Mouse (Mus musculus) CH12.LX (cell line): ENCODE measurements at regions not wholly inside any gene's neighbourhood (a gene's known extent, or its start where the extent isn't known, plus 50 kb on each side); places are given as distances from the start of the nearest gene placed in this dataset.

Experiments used
- DNase-seq: peaks from one replicate; pipeline ENCODE4 v3.0.0-alpha.2; 2013; ENCODE audit errors: extremely low read depth
- H3K27ac ChIP-seq: 2 replicates; pipeline ENCODE4 v1.5.1; 2012; ENCODE audit warnings: low read depth, mild to moderate bottlenecking, control low read depth, moderate library complexity; ENCODE audit not compliant: insufficient read depth
- H3K27me3 ChIP-seq: replicated peaks from 2 replicates; pipeline ENCODE3; 2012; ENCODE audit warnings: inconsistent platforms
- H3K36me3 ChIP-seq, 2 experiments: replicated peaks in 1 of 2; 2 replicates each; pipeline versions ENCODE3 to v1.6.1; 2012; ENCODE audit warnings: inconsistent platforms in 1 of 2, low read length in 1 of 2, mild to moderate bottlenecking in 1 of 2, mixed read lengths in 1 of 2, moderate library complexity in 1 of 2; ENCODE audit not compliant: control insufficient read depth in 1 of 2, insufficient read depth in 1 of 2
- H3K4me1 ChIP-seq, 2 experiments: 2 replicates each; pipeline ENCODE4 v1.6.1; 2012; ENCODE audit warnings: inconsistent platforms in 1 of 2, moderate library complexity in 1 of 2; ENCODE audit not compliant: insufficient read depth in 2 of 2, control insufficient read depth in 1 of 2
- H3K4me2 ChIP-seq: 2 replicates; pipeline ENCODE4 v1.6.1; 2012; ENCODE audit warnings: low read depth, mild to moderate bottlenecking, control low read depth; ENCODE audit not compliant: poor library complexity, insufficient read depth, severe bottlenecking
- H3K4me3 ChIP-seq, 3 experiments: fragments of 150-350 bp in 1 of 3; sonication (generic) in 1 of 3; replicated peaks in 1 of 3; 2 replicates each; pipeline versions ENCODE3 to v1.5.1; 2011 to 2012; ENCODE audit warnings: low read depth in 2 of 3, low read length in 2 of 3, mild to moderate bottlenecking in 2 of 3, moderate library complexity in 2 of 3, control low read depth in 1 of 3, improper control_type of control experiment in 1 of 3, inconsistent platforms in 1 of 3, mixed read lengths in 1 of 3; ENCODE audit not compliant: poor library complexity in 1 of 3
- H3K79me2 ChIP-seq: replicated peaks from 2 replicates; pipeline ENCODE4 v1.6.1; 2012; ENCODE audit warnings: mild to moderate bottlenecking, moderate library complexity; ENCODE audit not compliant: control insufficient read depth, poor library complexity, insufficient read depth, severe bottlenecking; ENCODE audit errors: extremely low read depth
- H3K9ac ChIP-seq: 2 replicates; pipeline ENCODE4 v1.6.1; 2012; ENCODE audit warnings: low read depth, mild to moderate bottlenecking, control low read depth, moderate library complexity; ENCODE audit not compliant: insufficient read depth
- H3K9me3 ChIP-seq: replicated peaks from 2 replicates; pipeline ENCODE3; 2012; ENCODE audit warnings: low read length, inconsistent platforms, mixed read lengths
- BHLHE40 ChIP-seq: IDR thresholded peaks from 2 replicates; pipeline ENCODE4 v1.6.1; 2011; ENCODE audit warnings: mild to moderate bottlenecking, low read depth, low read length, improper control_type of control experiment
- CHD1 ChIP-seq: IDR thresholded peaks from 2 replicates; pipeline ENCODE4 v1.6.1; 2012; ENCODE audit warnings: low read depth, low read length, improper control_type of control experiment, inconsistent platforms
- CHD2 ChIP-seq: IDR thresholded peaks from 2 replicates; pipeline ENCODE4 v1.6.1; 2011; ENCODE audit warnings: low read length, improper control_type of control experiment
- CTCF ChIP-seq, 2 experiments: IDR thresholded peaks in 1 of 2; conservative IDR thresholded peaks in 1 of 2; 2 replicates each; pipeline ENCODE4 v1.5.1; 2011 to 2012; ENCODE audit warnings: low read depth in 2 of 2, low read length in 2 of 2, improper control_type of control experiment in 1 of 2, inconsistent platforms in 1 of 2, mild to moderate bottlenecking in 1 of 2, moderate library complexity in 1 of 2
- E2F4 ChIP-seq: IDR thresholded peaks from 2 replicates; pipeline ENCODE4 v1.6.1; 2011; ENCODE audit warnings: low read depth, low read length, improper control_type of control experiment; ENCODE audit not compliant: insufficient replicate concordance
- ELF1 ChIP-seq: IDR thresholded peaks from 2 replicates; pipeline ENCODE4 v1.6.1; 2014; ENCODE audit warnings: low read depth, mild to moderate bottlenecking, inconsistent platforms, low read length, improper control_type of control experiment
- EP300 ChIP-seq: IDR thresholded peaks from 2 replicates; pipeline ENCODE4 v1.6.1; 2011; ENCODE audit warnings: low read length, improper control_type of control experiment
- ETS1 ChIP-seq: conservative IDR thresholded peaks from 2 replicates; pipeline ENCODE4 v1.6.1; 2012; ENCODE audit warnings: low read depth, mild to moderate bottlenecking, inconsistent platforms, low read length, improper control_type of control experiment, moderate library complexity
- GABPA ChIP-seq: IDR thresholded peaks from 2 replicates; pipeline ENCODE4 v1.6.1; 2012; ENCODE audit warnings: low read depth, low read length, improper control_type of control experiment, inconsistent platforms; ENCODE audit not compliant: insufficient replicate concordance
- HCFC1 ChIP-seq: IDR thresholded peaks from 2 replicates; pipeline ENCODE4 v1.6.1; 2012; ENCODE audit warnings: low read depth, mild to moderate bottlenecking, inconsistent platforms, low read length, improper control_type of control experiment
- IRF4 ChIP-seq: IDR thresholded peaks from 2 replicates; pipeline ENCODE4 v1.6.1; 2014; ENCODE audit warnings: low read depth, mild to moderate bottlenecking, inconsistent platforms, low read length, improper control_type of control experiment
- JUN ChIP-seq: IDR thresholded peaks from 2 replicates; pipeline ENCODE4 v1.6.1; 2011; ENCODE audit warnings: low read depth, mild to moderate bottlenecking, low read length, improper control_type of control experiment, moderate library complexity; ENCODE audit not compliant: insufficient read depth
- MAFK ChIP-seq: IDR thresholded peaks from 2 replicates; pipeline ENCODE4 v1.6.1; 2011; ENCODE audit warnings: low read length, improper control_type of control experiment; ENCODE audit not compliant: insufficient replicate concordance
- MAX ChIP-seq: IDR thresholded peaks from 2 replicates; pipeline ENCODE4 v1.6.1; 2011; ENCODE audit warnings: low read length, improper control_type of control experiment
- MAZ ChIP-seq: IDR thresholded peaks from 2 replicates; pipeline ENCODE4 v1.6.1; 2012; ENCODE audit warnings: low read depth, mild to moderate bottlenecking, inconsistent platforms, low read length, improper control_type of control experiment, moderate library complexity
- MEF2A ChIP-seq: IDR thresholded peaks from 2 replicates; pipeline ENCODE4 v1.6.1; 2014; ENCODE audit warnings: low read depth, mild to moderate bottlenecking, inconsistent platforms, low read length, improper control_type of control experiment, borderline replicate concordance
- MXI1 ChIP-seq: IDR thresholded peaks from 2 replicates; pipeline ENCODE4 v1.6.1; 2011; ENCODE audit warnings: mild to moderate bottlenecking, low read depth, low read length, improper control_type of control experiment
- MYC ChIP-seq: IDR thresholded peaks from 2 replicates; pipeline ENCODE4 v1.6.1; 2011; ENCODE audit warnings: low read depth, mild to moderate bottlenecking, improper control_type of control experiment, low read length
- NELFE ChIP-seq: IDR thresholded peaks from 2 replicates; pipeline ENCODE4 v1.6.1; 2011; ENCODE audit warnings: low read depth, low read length, improper control_type of control experiment
- NRF1 ChIP-seq: IDR thresholded peaks from 2 replicates; pipeline ENCODE4 v1.6.1; 2014; ENCODE audit warnings: low read depth, mild to moderate bottlenecking, inconsistent platforms, low read length, improper control_type of control experiment, moderate library complexity
- POLR2A ChIP-seq: IDR thresholded peaks from 2 replicates; pipeline ENCODE4 v1.6.1; 2011; ENCODE audit warnings: low read depth, mild to moderate bottlenecking, improper control_type of control experiment, low read length
- RCOR1 ChIP-seq: conservative IDR thresholded peaks from 2 replicates; pipeline ENCODE4 v1.6.1; 2012; ENCODE audit warnings: low read depth, mild to moderate bottlenecking, inconsistent platforms, low read length, improper control_type of control experiment
- SIN3A ChIP-seq: IDR thresholded peaks from 2 replicates; pipeline ENCODE4 v1.6.1; 2012; ENCODE audit warnings: low read length, improper control_type of control experiment, inconsistent platforms
- SMC3 ChIP-seq: IDR thresholded peaks from 2 replicates; pipeline ENCODE4 v1.6.1; 2011; ENCODE audit warnings: low read depth, low read length, improper control_type of control experiment
- TBP ChIP-seq: conservative IDR thresholded peaks from 2 replicates; pipeline ENCODE4 v1.6.1; 2011; ENCODE audit warnings: low read depth, low read length, improper control_type of control experiment
- TCF12 ChIP-seq: IDR thresholded peaks from 2 replicates; pipeline ENCODE4 v1.6.1; 2014; ENCODE audit warnings: low read depth, mild to moderate bottlenecking, inconsistent platforms, low read length, improper control_type of control experiment
- USF1 ChIP-seq: IDR thresholded peaks from 2 replicates; pipeline ENCODE4 v1.6.1; 2014; ENCODE audit warnings: low read depth, mild to moderate bottlenecking, inconsistent platforms, low read length, improper control_type of control experiment
- USF2 ChIP-seq: conservative IDR thresholded peaks from 2 replicates; pipeline ENCODE4 v1.6.1; 2011; ENCODE audit warnings: low read depth, low read length, improper control_type of control experiment
- ZMIZ1 ChIP-seq: IDR thresholded peaks from 2 replicates; pipeline ENCODE4 v1.6.1; 2012; ENCODE audit warnings: low read depth, mild to moderate bottlenecking, inconsistent platforms, low read length, improper control_type of control experiment
- ZNF384 ChIP-seq: IDR thresholded peaks from 2 replicates; pipeline ENCODE4 v1.6.1; 2012; ENCODE audit warnings: low read depth, low read length, improper control_type of control experiment, inconsistent platforms
- dilution Hi-C: fragments of 300-500 bp; cut with MboI; formaldehyde crosslinking; loops from 2 replicates; pipeline ENCODE4 v1.14.3; 2020; ENCODE audit warnings: low sequenced_read_pairs; ENCODE audit not compliant: extremely low pct_unique_long_range_greater_than_20kb, extremely low pct_ligation_motif_present
- in situ Hi-C: fragments of 300-500 bp; cut with MboI; formaldehyde crosslinking; loops from 3 replicates; pipeline ENCODE4 v1.14.3; 2019; ENCODE audit warnings: low sequenced_read_pairs, low pct_ligation_motif_present, low pct_unique_long_range_greater_than_20kb, mixed read lengths

DNA sequence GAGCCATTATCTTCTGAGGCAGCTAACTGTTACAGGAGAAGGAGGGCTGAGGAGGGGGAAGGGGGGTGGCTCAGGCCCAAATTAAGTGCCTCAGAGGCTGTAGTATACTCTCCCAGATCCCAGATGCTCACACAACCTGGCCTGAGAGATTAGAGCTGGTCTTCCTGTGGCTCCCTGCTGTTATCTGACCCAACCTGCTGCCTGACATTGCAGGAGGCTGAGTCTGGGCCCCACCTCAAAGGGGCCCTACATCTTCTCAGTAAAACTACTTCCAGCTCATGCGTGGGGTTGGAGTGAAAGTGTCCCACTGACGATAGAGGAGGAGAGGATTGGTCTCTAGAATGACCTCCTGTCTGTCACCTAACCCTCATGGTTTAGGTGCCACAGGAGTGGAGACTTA lies 64.0 kb upstream of the Lmo2 start:
- TF ChIP-seq TCF12 (peak; percentile 22; the same call in 1 of the 2 replicates), ELF1 (no peak), TBP (no peak), SMC3 (no peak), USF1 (no peak), NELFE (no peak), MAX (peak; percentile 57), IRF4 (0 out of 2 replicates have a peak, but pooled peaks have one; percentile 46), USF2 (no peak), ZNF384 (no peak), EP300 (no peak), RCOR1 (0 out of 2 replicates have a peak, but pooled peaks have one; percentile 28), ETS1 (0 out of 2 replicates have a peak, but pooled peaks have one; percentile 26), POLR2A (peak; percentile 26; the same call in 1 of the 2 replicates), CHD1 (0 out of 2 replicates have a peak, but pooled peaks have one; percentile 40)
- no peaks in the 10 kb centered on the region for H3K36me3 ChIP-seq
- H3K9me3 ChIP-seq, result no peaks in the 10 kb centered on the region
- peak overlapping the region in 1 of 3 experiments; percentile 10 for H3K4me3 ChIP-seq
- no peak for DNase-seq
- peak overlapping the region; percentile 92 for H3K4me2 ChIP-seq
- H3K27me3 ChIP-seq, result no peaks in the 10 kb centered on the region
- H3K79me2 ChIP-seq, result no peaks in the 10 kb centered on the region
- H3K4me1 ChIP-seq, result peaks cover 48 to 81% of the 10 kb centered on the region in 2 experiments
- H3K27ac ChIP-seq, result peak overlapping the region; percentile 100
- dilution Hi-C loops (no loop called here), in situ Hi-C loops (no loop called here)
- peak overlapping the region; percentile 72 for H3K9ac ChIP-seq

DNA sequence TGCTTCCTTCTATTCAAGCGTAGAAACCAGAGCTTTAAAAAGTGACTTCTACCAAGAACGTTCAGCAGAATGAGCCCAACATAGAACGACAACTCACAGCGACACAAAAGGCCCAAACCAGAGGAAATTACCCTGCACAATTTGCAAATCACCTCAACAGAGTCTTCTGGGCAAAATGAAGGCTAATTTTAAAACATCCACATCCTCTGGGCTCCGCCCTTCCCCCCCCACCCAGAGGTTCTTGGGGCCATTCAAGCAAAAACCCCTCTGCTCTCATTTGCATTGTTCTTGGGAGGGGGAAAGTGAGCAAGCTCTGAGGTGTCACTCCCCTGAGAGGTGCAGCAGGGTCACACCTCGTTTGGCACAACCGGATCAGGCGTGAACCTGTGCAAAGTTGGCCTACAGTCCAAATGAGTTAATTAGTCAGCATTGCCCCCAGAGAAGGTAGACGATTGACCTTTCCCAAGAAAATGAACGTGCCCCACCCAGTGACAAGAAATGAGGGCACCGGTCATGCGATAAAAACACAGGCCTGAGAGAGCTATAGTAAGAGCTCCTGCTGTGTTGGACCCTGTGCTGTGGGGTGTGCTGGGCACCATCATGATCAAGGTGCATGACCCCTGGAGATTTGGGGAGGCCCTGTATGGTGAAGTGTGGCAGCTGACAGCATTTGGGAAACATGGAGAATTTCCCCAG lies 62.7 kb upstream of the Lmo2 start:
- H3K27me3 ChIP-seq, result no peaks in the 10 kb centered on the region
- dilution Hi-C loops, result no loop called here
- H3K27ac ChIP-seq, result peak overlapping the region; percentile 100
- peak overlapping the region in 2 of 3 experiments; percentile 11 to 22 for H3K4me3 ChIP-seq
- H3K9me3 ChIP-seq, result no peaks in the 10 kb centered on the region
- H3K4me2 ChIP-seq, result peak overlapping the region; percentile 92
- in situ Hi-C loops, result loop anchor here (5.0 kb wide), 1 partner anchor 87 kb away; no protein-coding TSS in a partner anchor
- no peaks in the 10 kb centered on the region for H3K79me2 ChIP-seq
- no peaks in the 10 kb centered on the region for H3K36me3 ChIP-seq
- H3K9ac ChIP-seq, result peak overlapping the region; percentile 72; the same call in 1 of the 2 replicates
- peaks cover 46 to 77% of the 10 kb centered on the region in 2 experiments for H3K4me1 ChIP-seq
- peak; percentile 99 for DNase-seq
- TF ChIP-seq BHLHE40, result peak; percentile 98
- TF ChIP-seq TBP, result peak; percentile 93
- TF ChIP-seq CHD1, result no peak
- peak; percentile 93; the same call in 1 of the 2 replicates for TF ChIP-seq SIN3A
- 0 out of 2 replicates have a peak, but pooled peaks have one; percentile 40 for TF ChIP-seq MAX
- peak; percentile 98 for TF ChIP-seq MEF2A
- peak; percentile 100 for TF ChIP-seq MAZ
- 0 out of 2 replicates have a peak, but pooled peaks have one; percentile 6 for TF ChIP-seq MXI1
- TF ChIP-seq SMC3, result peak; percentile 29; the same call in 1 of the 2 replicates
- peak; percentile 96 for TF ChIP-seq TCF12
- TF ChIP-seq HCFC1, result no peak
- TF ChIP-seq NRF1, result peak; percentile 33; the same call in 1 of the 2 replicates
- peak; percentile 94 for TF ChIP-seq CHD2
- peak; percentile 97 for TF ChIP-seq ETS1
- no peak for TF ChIP-seq E2F4
- no peak; the same call in 1 of the 2 replicates for TF ChIP-seq JUN
- TF ChIP-seq MAFK, result peak; percentile 80
- no peak; the same call in 1 of the 2 replicates for TF ChIP-seq MYC
- peak; percentile 88 for TF ChIP-seq IRF4
- TF ChIP-seq CTCF (conservative IDR thresholded peaks at IDR 0.05 in 1 of 2, IDR thresholded peaks at IDR 0.05 in 1 of 2; ENCODE audit: low read depth in 2 of 2, low read length in 2 of 2), result peak in 1 of 2 experiments; percentile 17; a peak in 1 of 4 replicates
- TF ChIP-seq GABPA, result no peak
- peak; percentile 60 for TF ChIP-seq ZMIZ1
